Mouse (Mus musculus) R1 (cell line): ENCODE data around the gene Odf2.
A peak's percentile ranks its signal among the peaks of the same experiment; 100 is the strongest.

ENCODE experiments used
- DNase-seq: peaks from one replicate; pipeline ENCODE4 v3.0.0-alpha.2; 2018; ENCODE audit warnings: low read depth, low spot score

Odf2 gene

DNA sequence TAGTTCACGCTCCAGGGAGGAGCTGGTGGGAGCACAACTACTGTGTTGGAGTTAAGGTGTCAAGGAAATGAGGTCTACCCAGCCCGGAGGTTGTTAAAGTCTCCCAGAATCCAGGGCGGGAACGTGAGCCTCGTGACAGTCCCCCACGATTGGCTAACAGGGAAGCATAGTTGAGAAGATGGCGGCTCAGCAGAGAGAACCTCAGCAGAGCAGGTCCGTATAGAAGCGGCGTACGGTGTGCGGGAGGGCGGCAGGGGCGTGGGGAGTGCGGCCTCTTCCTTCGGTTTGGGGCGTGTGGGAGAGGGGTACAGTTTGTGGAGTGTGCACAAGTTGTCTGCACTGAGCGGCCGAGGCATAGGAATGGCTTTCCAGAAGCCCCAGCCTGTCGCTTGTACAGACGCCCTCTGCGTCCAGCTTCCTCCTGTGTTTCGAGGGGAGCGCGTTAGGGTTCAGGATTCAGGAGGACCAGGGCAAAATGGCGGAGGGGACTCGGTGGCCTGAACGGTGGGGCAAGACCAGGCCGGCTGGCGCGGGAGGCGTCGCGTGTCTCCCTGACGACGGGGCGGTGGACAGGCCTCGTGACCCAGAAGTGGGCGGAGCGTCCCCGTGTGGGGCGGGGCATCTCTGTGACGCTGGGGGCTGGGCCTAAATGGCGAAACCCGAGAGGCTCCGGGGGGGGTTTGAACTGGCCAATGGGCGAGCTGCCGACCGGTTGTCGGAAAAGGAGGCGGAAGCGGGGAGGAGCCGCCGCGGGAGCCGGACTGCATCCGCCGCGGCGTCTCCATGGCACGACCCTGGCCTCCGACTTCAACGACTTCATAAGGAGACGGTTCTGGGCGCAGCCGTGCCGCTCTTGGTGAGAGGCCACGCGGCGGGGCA lies at the start of gene Odf2:
Gene Odf2, plus strand, starts transcription at position 156 of the 879 bp plus-strand sequence.
- peak; percentile 98 for DNase-seq

GRCm38 (mm10) chr2:29839460-29839859 lies 49.6 kb upstream of the Odf2 start:
- DNase-seq = peak; percentile 54

- DNase-seq = peak; percentile 39
Observed at GRCm38 (mm10) chr2:29843231-29844105, 45.6 kb upstream of the Odf2 start.

GRCm38 (mm10) chr2:29844115-29844514 lies 44.9 kb upstream of the Odf2 start:
- DNase-seq = no peak

DNA sequence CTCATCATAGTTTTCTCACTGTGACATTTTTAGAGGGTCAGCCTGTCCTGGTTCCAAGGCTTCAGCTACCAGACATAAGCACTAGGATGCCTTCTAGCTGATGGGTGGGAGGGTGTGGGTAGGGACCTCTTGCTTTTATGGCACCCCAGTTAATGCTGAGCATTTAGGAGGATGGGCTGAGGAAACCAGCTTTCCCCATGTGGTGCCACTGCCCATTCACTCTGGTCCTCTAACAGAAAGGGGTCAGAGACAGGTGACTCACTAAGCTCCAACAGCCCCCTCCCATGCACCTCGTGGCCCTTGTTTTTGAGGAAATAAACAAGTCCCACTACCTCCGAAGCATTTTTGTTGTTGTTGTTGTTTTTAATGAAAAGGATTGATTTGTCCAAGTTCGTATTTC lies 44.4 kb upstream of the Odf2 start:
- no peak for DNase-seq

GRCm38 (mm10) chr2:29845636-29846035 lies 43.4 kb upstream of the Odf2 start:
- no peak for DNase-seq

- DNase-seq = peak; percentile 33
Observed at GRCm38 (mm10) chr2:29846061-29846853, 42.8 kb upstream of the Odf2 start.

DNA sequence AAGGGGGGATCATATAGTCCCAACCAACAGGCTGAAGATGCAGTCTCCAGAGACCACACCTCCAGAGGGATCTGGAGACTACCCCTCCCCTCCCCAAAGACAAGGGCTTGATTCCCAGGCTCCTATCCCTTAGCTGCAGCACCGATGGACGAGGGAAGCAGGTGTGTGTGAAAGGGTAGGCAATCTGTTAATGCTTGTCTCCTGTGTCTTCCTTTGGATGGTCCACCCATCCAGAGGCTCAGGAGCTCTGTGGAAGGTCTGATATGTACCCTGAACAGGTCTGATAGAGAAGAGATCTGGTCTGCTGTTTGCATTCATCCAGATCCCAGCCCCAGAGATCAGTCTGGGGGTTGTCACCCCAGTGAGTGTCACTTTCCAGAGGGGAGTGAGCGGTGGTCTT lies 42.1 kb upstream of the Odf2 start:
- DNase-seq = no peak

DNA sequence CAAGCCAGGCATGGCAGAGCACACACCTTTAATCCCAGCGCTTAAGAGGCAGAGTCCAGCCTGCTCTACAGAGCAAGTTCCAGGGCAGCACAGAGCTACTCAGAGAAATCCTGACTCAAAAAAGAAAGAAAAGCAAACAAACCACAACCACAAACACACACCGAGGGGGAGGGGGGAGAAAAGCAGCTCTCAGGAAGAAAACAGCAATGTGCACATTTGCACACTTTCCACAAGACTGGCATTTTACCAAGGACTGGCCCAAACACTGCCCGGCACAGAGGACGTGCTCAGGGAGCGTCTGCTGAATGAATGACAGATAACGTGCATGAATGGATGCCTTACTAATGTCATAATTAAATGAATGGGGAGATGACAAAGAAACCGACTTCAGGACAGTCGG lies 40.0 kb upstream of the Odf2 start:
- DNase-seq = no peak

GRCm38 (mm10) chr2:29849841-29850480 lies 39.1 kb upstream of the Odf2 start:
- DNase-seq = no peak

DNA sequence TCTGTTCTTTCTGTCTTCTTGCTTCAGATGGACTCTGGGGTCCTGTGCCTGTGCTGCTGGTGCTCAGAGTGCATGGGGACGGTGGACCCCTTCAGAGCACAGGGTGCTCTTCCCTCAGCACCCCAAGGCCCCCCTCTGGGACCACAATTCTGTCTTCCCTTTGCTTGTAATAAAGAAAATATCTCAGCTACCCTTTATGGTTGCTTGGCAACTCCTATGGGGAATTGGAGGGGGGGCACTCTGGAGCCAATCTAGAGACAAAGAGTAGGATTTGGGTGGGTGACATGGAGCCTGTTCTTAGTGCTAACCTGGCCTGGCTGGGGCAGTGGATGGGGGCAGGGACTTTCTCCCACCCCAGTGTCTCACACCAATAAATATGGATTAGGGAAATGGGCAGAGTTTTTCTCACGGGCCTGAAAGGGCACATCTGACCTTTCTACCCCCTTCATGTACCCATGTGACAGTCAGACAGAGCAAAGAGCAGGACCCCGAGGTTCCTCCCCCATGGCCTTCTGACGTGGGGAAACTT lies 36.0 kb upstream of the Odf2 start:
- DNase-seq = no peak

DNA sequence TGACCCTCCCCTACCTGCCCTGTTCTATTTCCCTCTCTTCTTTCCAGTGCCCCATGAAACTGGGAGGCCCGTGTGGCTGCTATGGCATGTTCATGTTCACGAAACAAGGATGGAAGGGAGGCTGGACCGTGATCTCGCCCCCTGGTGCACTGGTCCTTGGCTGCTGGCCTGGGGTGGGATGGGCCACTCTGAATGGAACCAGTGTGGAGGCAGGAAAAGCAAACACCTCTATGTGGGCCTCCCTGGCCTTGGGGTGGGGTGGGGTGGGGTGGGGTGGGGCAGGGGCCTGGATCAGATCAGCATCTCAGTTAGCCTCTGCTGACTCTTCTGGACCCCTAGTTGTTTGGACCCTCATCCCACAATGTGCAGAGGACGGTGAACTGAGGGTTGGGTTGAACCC lies 35.3 kb upstream of the Odf2 start:
- DNase-seq = no peak

GRCm38 (mm10) chr2:29855585-29856210 lies 33.3 kb upstream of the Odf2 start:
- DNase-seq = no peak

GRCm38 (mm10) chr2:29856451-29857260 lies 32.4 kb upstream of the Odf2 start:
- peak; percentile 23 for DNase-seq

GRCm38 (mm10) chr2:29857341-29857740 lies 31.7 kb upstream of the Odf2 start:
- no peak for DNase-seq

DNA sequence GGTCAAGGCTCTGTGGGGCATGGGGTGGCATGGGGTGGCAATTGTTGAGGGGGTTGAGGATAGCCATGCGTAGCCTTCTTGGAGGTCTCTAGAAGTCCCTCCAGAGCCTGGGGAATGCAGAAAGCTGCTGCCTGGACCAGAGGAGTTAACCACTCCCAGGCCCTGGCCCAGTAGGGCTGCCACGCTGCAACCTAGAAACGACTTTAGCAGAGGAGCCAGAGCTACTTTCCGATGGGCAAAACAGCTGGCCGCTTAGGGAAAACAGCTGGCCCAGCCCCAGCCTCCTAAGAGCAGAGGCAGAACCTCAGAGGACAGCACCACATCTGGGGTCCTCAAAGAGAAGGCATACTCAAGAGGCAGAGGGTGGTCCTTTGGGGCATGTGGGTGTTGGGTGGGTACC lies 31.1 kb upstream of the Odf2 start:
- no peak for DNase-seq

- DNase-seq = peak; percentile 82
Observed at GRCm38 (mm10) chr2:29858748-29859473, 30.1 kb upstream of the Odf2 start.

GRCm38 (mm10) chr2:29865125-29865524 lies 23.9 kb upstream of the Odf2 start:
- DNase-seq = no peak
